Mouse (Mus musculus): ENCODE data around the gene Chn1. TPM values are rescaled to one million over a fixed set of nuclear protein-coding genes. Genes with fewer than 3 reads are reported as not detected.

The Chn1 gene
- polyA plus RNA-seq, 1 experiment: 1.7 TPM

GRCm38 (mm10) chr2:73693045-73693444 is 82.1 kb downstream of the Chn1 start:
- H3K27ac ChIP-seq (ENCODE audit: insufficient read depth, low read depth, low read length): no peak overlapping the region
- H3K4me3 ChIP-seq (ENCODE audit: low read depth, low read length): no peak overlapping the region
- 73% methylated on average over 4 of the region's 4 CpGs for WGBS
- TF ChIP-seq CTCF (IDR thresholded peaks at IDR 0.05; ENCODE audit: extremely low read depth, insufficient read length, insufficient replicate concordance, low read depth, low read length): no peak
- no peak for TF ChIP-seq POLR2A (IDR thresholded peaks at IDR 0.05; ENCODE audit: low read depth, low read length)
- H3K36me3 ChIP-seq (ENCODE audit: control insufficient read depth, insufficient read depth, low read length): no peaks in the 10 kb centered on the region
- no peaks in the 10 kb centered on the region for H3K27me3 ChIP-seq (ENCODE audit: control insufficient read depth, insufficient read depth, low read length)
- H3K4me1 ChIP-seq (ENCODE audit: control insufficient read depth, insufficient read depth, insufficient read length, low read length): no peaks in the 10 kb centered on the region

- 81% methylated on average over 6 of the region's 6 CpGs for WGBS
- Histone ChIP-seq H3K27ac (ENCODE audit: insufficient read depth, low read depth, low read length) (no peak overlapping the region), H3K27me3 (ENCODE audit: control insufficient read depth, insufficient read depth, low read length) (no peaks in the 10 kb centered on the region), H3K4me1 (ENCODE audit: control insufficient read depth, insufficient read depth, insufficient read length, low read length) (no peaks in the 10 kb centered on the region), H3K36me3 (ENCODE audit: control insufficient read depth, insufficient read depth, low read length) (no peaks in the 10 kb centered on the region), H3K4me3 (ENCODE audit: low read depth, low read length) (no peak overlapping the region)
- TF ChIP-seq CTCF (IDR thresholded peaks at IDR 0.05; ENCODE audit: extremely low read depth, insufficient read length, insufficient replicate concordance, low read depth, low read length) (no peak), POLR2A (IDR thresholded peaks at IDR 0.05; ENCODE audit: low read depth, low read length) (no peak)
These were observed 84.2 kb downstream of the Chn1 start for GRCm38 (mm10) chr2:73690783-73691604.

DNA sequence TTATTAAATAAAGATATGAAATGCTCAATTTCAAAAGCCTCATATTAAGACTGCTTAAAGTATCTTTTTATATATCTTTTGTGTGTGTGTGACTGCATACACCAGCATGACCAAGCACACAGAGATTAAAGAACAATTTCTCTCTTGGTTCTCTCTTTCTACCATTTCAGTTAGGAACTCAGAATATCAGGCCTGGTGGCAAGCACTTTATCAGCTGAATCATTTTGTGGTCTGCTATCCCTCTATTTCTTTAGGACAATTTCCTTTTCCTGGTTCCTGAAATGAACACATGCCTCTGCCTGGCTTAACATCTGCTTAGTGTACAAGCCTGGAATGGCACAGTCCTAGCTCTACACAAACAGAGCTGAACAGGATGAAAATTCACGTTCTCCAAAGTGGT is 92.6 kb downstream of the Chn1 start:
- WGBS: 77% methylated on average over 1 of the region's 1 CpGs
- Histone ChIP-seq H3K27ac (ENCODE audit: insufficient read depth, low read depth, low read length) (no peak overlapping the region), H3K4me3 (ENCODE audit: low read depth, low read length) (no peak overlapping the region), H3K27me3 (ENCODE audit: control insufficient read depth, insufficient read depth, low read length) (no peaks in the 10 kb centered on the region), H3K4me1 (ENCODE audit: control insufficient read depth, insufficient read depth, insufficient read length, low read length) (no peaks in the 10 kb centered on the region), H3K36me3 (ENCODE audit: control insufficient read depth, insufficient read depth, low read length) (no peaks in the 10 kb centered on the region)
- no peak for TF ChIP-seq CTCF (IDR thresholded peaks at IDR 0.05; ENCODE audit: extremely low read depth, insufficient read length, insufficient replicate concordance, low read depth, low read length)
- no peak for TF ChIP-seq POLR2A (IDR thresholded peaks at IDR 0.05; ENCODE audit: low read depth, low read length)

GRCm38 (mm10) chr2:73680425-73681027 is 94.6 kb downstream of the Chn1 start:
- H3K36me3 ChIP-seq (ENCODE audit: control insufficient read depth, insufficient read depth, low read length): no peaks in the 10 kb centered on the region
- no peaks in the 10 kb centered on the region for H3K4me1 ChIP-seq (ENCODE audit: control insufficient read depth, insufficient read depth, insufficient read length, low read length)
- 57% methylated on average over 1 of the region's 1 CpGs for WGBS
- TF ChIP-seq POLR2A (IDR thresholded peaks at IDR 0.05; ENCODE audit: low read depth, low read length) (no peak), CTCF (IDR thresholded peaks at IDR 0.05; ENCODE audit: extremely low read depth, insufficient read length, insufficient replicate concordance, low read depth, low read length) (no peak)
- no peak overlapping the region for H3K27ac ChIP-seq (ENCODE audit: insufficient read depth, low read depth, low read length)
- H3K27me3 ChIP-seq (ENCODE audit: control insufficient read depth, insufficient read depth, low read length): no peaks in the 10 kb centered on the region
- no peak overlapping the region for H3K4me3 ChIP-seq (ENCODE audit: low read depth, low read length)

DNA sequence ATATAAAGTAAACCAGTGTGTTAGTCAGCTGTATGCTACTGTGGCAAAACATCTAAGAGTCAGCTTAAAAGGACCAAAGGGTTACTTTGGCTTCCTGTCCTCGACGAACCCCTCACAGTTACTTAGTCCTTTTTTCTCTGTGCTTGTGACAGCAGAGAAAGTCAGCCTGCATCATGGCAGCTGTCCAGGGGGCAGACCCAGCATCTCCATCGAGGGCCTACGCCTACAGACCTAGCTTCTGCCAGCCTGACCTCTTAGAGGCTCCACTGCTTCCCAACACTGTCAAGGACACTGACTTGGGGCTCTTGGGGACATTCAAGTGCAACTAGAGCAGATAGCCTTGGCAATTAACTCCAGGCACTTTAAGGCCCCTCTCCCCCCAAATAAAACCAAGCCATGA is 106.5 kb downstream of the Chn1 start:
- WGBS: 62% methylated on average over 4 of the region's 4 CpGs
- no peaks in the 10 kb centered on the region for H3K4me1 ChIP-seq (ENCODE audit: control insufficient read depth, insufficient read depth, insufficient read length, low read length)
- no peak overlapping the region for H3K4me3 ChIP-seq (ENCODE audit: low read depth, low read length)
- TF ChIP-seq CTCF (IDR thresholded peaks at IDR 0.05; ENCODE audit: extremely low read depth, insufficient read length, insufficient replicate concordance, low read depth, low read length) (no peak), POLR2A (IDR thresholded peaks at IDR 0.05; ENCODE audit: low read depth, low read length) (no peak)
- H3K36me3 ChIP-seq (ENCODE audit: control insufficient read depth, insufficient read depth, low read length): no peaks in the 10 kb centered on the region
- H3K27me3 ChIP-seq (ENCODE audit: control insufficient read depth, insufficient read depth, low read length): no peaks in the 10 kb centered on the region
- no peak overlapping the region for H3K27ac ChIP-seq (ENCODE audit: insufficient read depth, low read depth, low read length)

DNA sequence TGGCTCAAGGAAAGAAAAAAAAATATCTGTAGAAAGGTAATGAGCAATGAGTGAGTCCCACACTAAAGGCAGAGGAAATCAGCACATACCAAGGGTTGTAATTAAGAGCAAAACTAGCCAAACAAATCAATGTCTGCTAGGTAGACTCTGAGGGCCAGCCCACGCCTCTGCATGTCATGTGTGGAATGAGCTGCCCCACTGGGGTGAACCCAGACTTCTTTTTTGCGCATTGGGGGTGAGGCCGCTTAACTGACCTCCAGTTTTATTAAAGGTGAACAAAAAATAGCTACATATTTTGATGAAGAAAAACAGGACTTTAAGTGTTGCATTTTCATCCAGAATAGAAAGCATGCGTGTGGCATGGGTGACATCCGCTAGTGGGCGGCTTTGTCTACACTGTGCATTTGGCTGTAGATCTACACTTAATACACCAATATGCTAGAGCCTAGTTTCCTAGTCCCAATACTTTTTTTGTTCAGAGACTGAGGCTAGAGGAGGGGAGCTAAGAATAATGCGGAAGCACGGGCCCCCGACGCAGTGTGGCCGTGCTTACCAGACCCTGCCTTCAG is 114.5 kb downstream of the Chn1 start:
- H3K27ac ChIP-seq (ENCODE audit: insufficient read depth, low read depth, low read length): no peak overlapping the region
- no peaks in the 10 kb centered on the region for H3K36me3 ChIP-seq (ENCODE audit: control insufficient read depth, insufficient read depth, low read length)
- no peaks in the 10 kb centered on the region for H3K27me3 ChIP-seq (ENCODE audit: control insufficient read depth, insufficient read depth, low read length)
- no peak for TF ChIP-seq POLR2A (IDR thresholded peaks at IDR 0.05; ENCODE audit: low read depth, low read length)
- no peak for TF ChIP-seq CTCF (IDR thresholded peaks at IDR 0.05; ENCODE audit: extremely low read depth, insufficient read length, insufficient replicate concordance, low read depth, low read length)
- 88% methylated on average over 11 of the region's 11 CpGs for WGBS
- H3K4me1 ChIP-seq (ENCODE audit: control insufficient read depth, insufficient read depth, insufficient read length, low read length): no peaks in the 10 kb centered on the region
- H3K4me3 ChIP-seq (ENCODE audit: low read depth, low read length): no peak overlapping the region
